Mouse (Mus musculus) lung, embryonic 16.5 days (tissue): ENCODE measurements around the gene Adgrl2. TPM values are rescaled to one million over a fixed set of nuclear protein-coding genes. Genes with fewer than 3 reads are reported as not detected.

Experiments
- ATAC-seq: fragments of 200-750 bp; cut with Nextera tagmentation; 2 replicates; pipeline ENCODE4 v1.8.0; 2017; ENCODE audit warnings: low read depth, mild to moderate bottlenecking, moderate library complexity
- H3K27ac ChIP-seq: fragments of 300-500 bp; sonication (generic); 2 replicates; pipeline ENCODE4 v1.5.1; 2014; ENCODE audit warnings: mild to moderate bottlenecking, control low read depth, low read length
- H3K27me3 ChIP-seq: fragments of 300-500 bp; sonication (generic); 2 replicates; pipeline ENCODE4 v1.6.1; 2014; ENCODE audit warnings: low read depth, low read length, mixed read lengths; ENCODE audit not compliant: control insufficient read depth, insufficient read depth
- H3K36me3 ChIP-seq: fragments of 300-500 bp; sonication (generic); 2 replicates; pipeline ENCODE4 v1.6.1; 2014; ENCODE audit warnings: low read length; ENCODE audit not compliant: control insufficient read depth, insufficient read depth
- H3K4me1 ChIP-seq: fragments of 300-500 bp; sonication (generic); replicated peaks from 2 replicates; pipeline ENCODE4 v1.6.1; 2014; ENCODE audit warnings: low read length, mixed read lengths; ENCODE audit not compliant: control insufficient read depth, insufficient read depth
- H3K4me2 ChIP-seq: fragments of 300-500 bp; sonication (generic); 2 replicates; pipeline ENCODE4 v1.6.1; 2014; ENCODE audit warnings: low read depth, low read length, control low read depth
- H3K4me3 ChIP-seq: fragments of 300-500 bp; sonication (generic); 2 replicates; pipeline ENCODE4 v1.5.1; 2014; ENCODE audit warnings: mild to moderate bottlenecking, low read length, control low read depth
- H3K9ac ChIP-seq: fragments of 300-500 bp; sonication (generic); 2 replicates; pipeline ENCODE4 v1.6.1; 2014; ENCODE audit warnings: low read length, control low read depth
- H3K9me3 ChIP-seq: fragments of 300-500 bp; sonication (generic); 2 replicates; pipeline ENCODE4 v1.6.1; 2016; ENCODE audit warnings: low read length; ENCODE audit not compliant: control insufficient read depth
- WGBS: fragments of 180-500 bp; shearing (Covaris S2); extraction: QIAGEN DNeasy Blood & Tissue Kit; methylation state at CpG from one replicate; pipeline ENCODE4 v1.1.7; 2014; 5-methylcytosine and 5-hydroxymethylcytosine counted together
- polyA plus RNA-seq: library from polyadenylated mRNA; unstranded; fragments of >200 nt; fragmentation: Nextera tagmentation; extraction: Ambion mirVana; gene quantifications from 2 replicates; pipeline ENCODE4 v1.2.1, GENCODE M21; 2015

Gene Adgrl2
- polyA plus RNA-seq, 1 experiment from 2014 or later, result 51.1 TPM

DNA sequence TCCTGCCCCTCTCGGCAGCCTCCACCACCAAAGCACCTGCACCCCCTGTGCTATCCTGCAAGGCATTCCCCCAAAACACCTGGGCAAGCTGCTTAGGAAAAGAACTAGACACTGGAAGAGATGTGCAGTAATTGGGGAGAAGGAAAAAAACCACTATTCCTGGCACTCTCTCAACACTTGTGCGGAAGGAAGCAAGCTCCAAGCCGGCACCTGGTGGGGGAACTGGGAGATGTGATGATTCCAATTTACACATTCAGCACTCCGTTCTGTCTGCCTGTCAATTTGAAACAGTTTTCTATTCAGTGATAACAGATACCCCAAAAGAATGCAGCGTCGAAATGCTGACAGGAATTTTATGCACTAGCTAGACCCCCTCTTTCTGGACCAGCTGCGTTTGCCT is 50.9 kb downstream of the Adgrl2 start:
- Histone ChIP-seq H3K9me3 (no peaks in the 10 kb centered on the region), H3K4me3 (no peak overlapping the region), H3K27me3 (no peaks in the 10 kb centered on the region), H3K27ac (no peak overlapping the region), H3K4me1 (peaks cover 27% of the 10 kb centered on the region), H3K4me2 (no peak overlapping the region), H3K9ac (no peak overlapping the region), H3K36me3 (no peaks in the 10 kb centered on the region)
- WGBS, result 20% methylated on average over 7 of the region's 7 CpGs
- no peak for ATAC-seq

- no peak overlapping the region for H3K27ac ChIP-seq
- no peak for ATAC-seq
- H3K4me2 ChIP-seq, result no peak overlapping the region
Measured at GRCm38 (mm10) chr3:148935056-148935455, 55.3 kb downstream of the Adgrl2 start.

GRCm38 (mm10) chr3:148934279-148934678 is 56.1 kb downstream of the Adgrl2 start:
- H3K9ac ChIP-seq, result no peak overlapping the region
- no peak overlapping the region for H3K27ac ChIP-seq
- WGBS, result 75% methylated on average over 5 of the region's 5 CpGs
- no peaks in the 10 kb centered on the region for H3K9me3 ChIP-seq
- no peak overlapping the region for H3K4me2 ChIP-seq
- no peaks in the 10 kb centered on the region for H3K36me3 ChIP-seq
- H3K27me3 ChIP-seq, result no peaks in the 10 kb centered on the region
- peaks cover 32% of the 10 kb centered on the region for H3K4me1 ChIP-seq
- no peak for ATAC-seq
- H3K4me3 ChIP-seq, result no peak overlapping the region

More at GRCm38 (mm10) chr3:148935056-148935455, 55.3 kb downstream of the Adgrl2 start:
- Histone ChIP-seq H3K27me3 (no peaks in the 10 kb centered on the region), H3K36me3 (no peaks in the 10 kb centered on the region), H3K9ac (no peak overlapping the region), H3K4me1 (peaks cover 37% of the 10 kb centered on the region), H3K9me3 (no peaks in the 10 kb centered on the region), H3K4me3 (no peak overlapping the region)
- WGBS, result 81% methylated on average over 9 of the region's 9 CpGs

GRCm38 (mm10) chr3:148933160-148933559 is 57.2 kb downstream of the Adgrl2 start:
- no peak overlapping the region for H3K4me3 ChIP-seq
- H3K9me3 ChIP-seq, result no peaks in the 10 kb centered on the region
- WGBS, result 70% methylated on average over 6 of the region's 6 CpGs
- no peak overlapping the region for H3K27ac ChIP-seq
- H3K4me1 ChIP-seq, result peaks cover 27% of the 10 kb centered on the region
- no peaks in the 10 kb centered on the region for H3K27me3 ChIP-seq
- H3K9ac ChIP-seq, result no peak overlapping the region
- ATAC-seq, result no peak
- H3K36me3 ChIP-seq, result no peaks in the 10 kb centered on the region
- H3K4me2 ChIP-seq, result no peak overlapping the region

DNA sequence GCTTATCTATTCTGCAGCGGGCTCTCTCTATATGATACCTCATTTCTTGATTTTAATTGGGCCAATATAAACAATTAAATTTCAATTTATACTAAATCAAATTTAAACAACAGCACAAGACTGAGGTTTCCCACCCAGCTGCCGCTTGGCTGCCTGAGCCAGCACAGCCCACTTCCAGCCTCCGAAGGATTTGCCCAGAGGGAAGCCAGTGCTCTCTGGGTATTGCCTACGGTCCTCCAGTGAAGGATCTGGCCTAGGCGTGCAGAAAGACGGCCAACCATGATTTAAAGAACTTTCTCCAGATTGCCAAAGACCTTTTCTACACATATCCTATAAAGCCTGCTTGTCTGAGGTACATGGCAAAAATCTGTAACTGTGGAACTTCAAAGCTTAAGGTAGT is 59.4 kb downstream of the Adgrl2 start:
- WGBS, result 52% methylated on average over 6 of the region's 6 CpGs
- H3K9ac ChIP-seq, result no peak overlapping the region
- no peak overlapping the region for H3K4me3 ChIP-seq
- H3K9me3 ChIP-seq, result no peaks in the 10 kb centered on the region
- no peak for ATAC-seq
- peaks cover 32% of the 10 kb centered on the region for H3K4me1 ChIP-seq
- H3K27me3 ChIP-seq, result no peaks in the 10 kb centered on the region
- H3K27ac ChIP-seq, result no peak overlapping the region
- no peaks in the 10 kb centered on the region for H3K36me3 ChIP-seq
- no peak overlapping the region for H3K4me2 ChIP-seq

- ATAC-seq, result no peak
- H3K4me2 ChIP-seq, result no peak overlapping the region
- H3K27ac ChIP-seq, result no peak overlapping the region
- H3K27me3 ChIP-seq, result no peaks in the 10 kb centered on the region
- 51% methylated on average over 3 of the region's 3 CpGs for WGBS
- no peak overlapping the region for H3K9ac ChIP-seq
- no peaks in the 10 kb centered on the region for H3K36me3 ChIP-seq
- no peak overlapping the region for H3K4me3 ChIP-seq
- peaks cover 21% of the 10 kb centered on the region for H3K4me1 ChIP-seq
- H3K9me3 ChIP-seq, result no peaks in the 10 kb centered on the region
Measured at GRCm38 (mm10) chr3:148926330-148926729, 64.0 kb downstream of the Adgrl2 start.

DNA sequence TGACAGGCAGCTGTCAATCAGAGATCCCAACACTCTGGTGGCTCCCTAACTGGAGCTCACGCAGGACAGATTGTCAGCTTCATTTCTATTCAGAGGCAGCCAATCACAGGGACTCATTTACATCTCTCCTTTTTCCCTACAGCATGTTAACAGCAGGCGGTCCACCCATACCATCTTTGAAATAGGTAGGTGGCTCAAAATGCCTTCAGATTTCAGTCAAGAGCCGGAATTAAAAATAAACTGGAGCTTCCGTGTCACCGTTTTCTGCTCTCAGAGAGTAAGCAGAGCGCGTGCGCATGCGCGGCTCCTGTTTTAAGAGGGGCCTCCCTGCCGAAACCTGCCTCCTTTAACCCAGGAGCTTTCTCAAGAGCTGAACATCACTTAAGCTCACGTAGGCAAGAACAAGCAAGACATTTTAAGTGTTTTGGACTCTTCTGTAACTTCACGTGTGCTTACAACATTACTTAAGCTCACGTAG is 67.7 kb downstream of the Adgrl2 start:
- Histone ChIP-seq H3K36me3 (no peaks in the 10 kb centered on the region), H3K9ac (no peak overlapping the region), H3K4me2 (peak overlapping the region; percentile 32), H3K27me3 (no peaks in the 10 kb centered on the region), H3K9me3 (no peaks in the 10 kb centered on the region), H3K27ac (no peak overlapping the region), H3K4me1 (peaks cover 19% of the 10 kb centered on the region), H3K4me3 (peak overlapping the region; percentile 8; the same call in 1 of the 2 replicates)
- ATAC-seq, result peak; percentile 64; the same call in 1 of the 2 replicates
- 70% methylated on average over 14 of the region's 14 CpGs for WGBS

DNA sequence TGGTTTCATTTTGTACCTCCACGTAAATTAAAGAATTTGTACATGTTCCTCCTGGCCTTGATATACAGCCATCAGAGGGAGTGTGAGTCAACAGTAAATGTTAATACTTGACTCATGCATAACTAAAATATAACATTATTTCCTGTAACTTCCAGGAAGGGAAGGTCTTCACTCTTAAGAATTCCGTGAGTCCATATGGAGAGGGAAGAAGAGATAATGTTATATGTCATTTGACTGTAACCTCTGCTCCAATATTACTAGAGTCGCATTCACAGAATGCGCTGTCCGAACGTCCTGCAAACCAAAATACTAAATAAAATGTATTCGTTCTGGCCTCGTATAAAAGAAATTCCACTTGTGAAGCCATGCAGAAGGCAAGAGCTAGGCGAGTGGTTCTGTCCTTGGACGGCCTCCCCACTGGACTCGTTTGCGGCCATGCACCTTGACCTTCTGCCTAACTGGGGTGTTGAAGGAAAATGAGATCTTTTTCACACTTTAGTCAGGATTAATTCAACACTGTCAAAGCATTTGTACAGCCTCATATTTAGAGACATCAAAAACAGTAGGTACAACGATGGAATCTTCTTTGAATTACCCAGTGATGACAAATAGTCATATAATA is 68.3 kb downstream of the Adgrl2 start:
- no peak overlapping the region for H3K4me2 ChIP-seq
- no peak overlapping the region for H3K4me3 ChIP-seq
- 83% methylated on average over 13 of the region's 13 CpGs for WGBS
- no peak overlapping the region for H3K27ac ChIP-seq
- H3K36me3 ChIP-seq, result no peaks in the 10 kb centered on the region
- no peaks in the 10 kb centered on the region for H3K27me3 ChIP-seq
- H3K9me3 ChIP-seq, result no peaks in the 10 kb centered on the region
- ATAC-seq, result no peak
- H3K4me1 ChIP-seq, result peaks cover 19% of the 10 kb centered on the region
- H3K9ac ChIP-seq, result no peak overlapping the region

DNA sequence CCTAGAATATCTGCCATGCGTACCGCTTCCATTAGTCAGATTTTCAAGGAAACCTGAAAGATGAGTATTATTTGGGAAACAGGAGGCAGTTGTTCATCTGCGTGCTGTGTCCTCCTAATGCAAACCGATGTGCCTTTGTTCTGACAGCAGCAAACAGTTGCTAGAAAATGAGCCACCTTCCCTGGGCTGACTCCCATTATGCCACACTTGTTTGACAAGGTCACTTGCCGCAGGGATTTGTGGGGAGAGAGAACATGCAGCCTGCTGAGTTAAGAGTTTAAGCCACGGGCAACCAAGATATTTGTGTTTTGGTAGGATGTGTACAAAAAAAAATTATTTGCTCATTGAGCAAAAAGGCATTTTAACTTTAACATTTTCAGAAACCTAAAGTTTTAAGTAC is 69.5 kb downstream of the Adgrl2 start:
- peaks cover 12% of the 10 kb centered on the region for H3K4me1 ChIP-seq
- H3K36me3 ChIP-seq, result no peaks in the 10 kb centered on the region
- WGBS, result 62% methylated on average over 6 of the region's 6 CpGs

More for the DNA sequence above, 69.5 kb downstream of the Adgrl2 start:
- H3K4me2 ChIP-seq, result no peak overlapping the region
- no peaks in the 10 kb centered on the region for H3K9me3 ChIP-seq
- no peak overlapping the region for H3K4me3 ChIP-seq
- ATAC-seq, result no peak
- H3K27me3 ChIP-seq, result no peaks in the 10 kb centered on the region
- no peak overlapping the region for H3K9ac ChIP-seq
- no peak overlapping the region for H3K27ac ChIP-seq
